In genomic region chr9:106470991-106471750, GRCm38 (mm10) we compare ENCODE assay signal across 9 mouse cellular contexts. TPM values are rescaled to one million over a fixed set of nuclear protein-coding genes. Genes with fewer than 3 reads are reported as not detected.
DNase-seq lines count a peak whose midpoint lies in the region; ATAC-seq lines count a peak whose summit lies in the region.
"Had no signal": no experiment of that assay in that cellular context is flagged by ENCODE, and none has a peak within 500 bp of the region (broad histone marks: within the 10 kb centered on the region; RNA-seq: fewer than 3 reads in every experiment).

No protein-coding gene starts in this region.

- H3K27me3 ChIP-seq in hindbrain, embryonic 10.5 days (ENCODE audit: insufficient read depth, poor library complexity, severe bottlenecking), result peaks cover 21% of the 10 kb centered on the region
- H3K27me3 ChIP-seq in hindbrain, embryonic 14.5 days (ENCODE audit: control insufficient read depth, insufficient read depth, low read length), result peaks cover 3% of the 10 kb centered on the region; the same call in 1 of the 2 replicates
- H3K27me3 ChIP-seq in kidney, embryonic 15.5 days, result 0 out of 2 replicates have a peak, but pooled peaks cover under 1% of the 10 kb centered on the region
- H3K27me3 ChIP-seq in hindbrain, embryonic 16.5 days (replicated peaks; ENCODE audit: control insufficient read depth, insufficient read depth, low read length), result no peaks in the 10 kb centered on the region
- H3K27me3 ChIP-seq: Patski had no signal

- H3K27ac ChIP-seq in hindbrain, embryonic 10.5 days, result peak overlapping the region; percentile 50; the same call in 1 of the 2 replicates
- H3K27ac ChIP-seq in hindbrain, embryonic 14.5 days, result no peak overlapping the region
- H3K27ac ChIP-seq in kidney, embryonic 15.5 days, result no peak overlapping the region
- no peak overlapping the region for H3K27ac ChIP-seq in hindbrain, embryonic 16.5 days (ENCODE audit: low read depth, low read length)

- no peak for ATAC-seq in hindbrain, embryonic 14.5 days (ENCODE audit: low FRiP score)
- no peak for ATAC-seq in kidney, embryonic 15.5 days (replicated peaks; ENCODE audit: low FRiP score)
- ATAC-seq in megakaryocyte, adult 5-6 weeks (ENCODE audit: poor library complexity, severe bottlenecking), result no peak
- no peak for ATAC-seq in hindbrain, embryonic 16.5 days
- ATAC-seq: Patski had no signal

- peaks cover 2% of the 10 kb centered on the region for H3K36me3 ChIP-seq in hindbrain, embryonic 10.5 days
- no peaks in the 10 kb centered on the region for H3K36me3 ChIP-seq in hindbrain, embryonic 14.5 days (replicated peaks; ENCODE audit: control insufficient read depth, insufficient read depth)
- no peaks in the 10 kb centered on the region for H3K36me3 ChIP-seq in kidney, embryonic 15.5 days
- no peaks in the 10 kb centered on the region for H3K36me3 ChIP-seq in hindbrain, embryonic 16.5 days (ENCODE audit: control insufficient read depth, insufficient read depth, low read length)

- peaks cover 59% of the 10 kb centered on the region for H3K4me1 ChIP-seq in hindbrain, embryonic 10.5 days (replicated peaks)
- H3K4me1 ChIP-seq in hindbrain, embryonic 14.5 days (replicated peaks; ENCODE audit: control insufficient read depth, insufficient read depth, low read length), result no peaks in the 10 kb centered on the region
- peaks cover 48% of the 10 kb centered on the region for H3K4me1 ChIP-seq in kidney, embryonic 15.5 days
- H3K4me1 ChIP-seq in hindbrain, embryonic 16.5 days (ENCODE audit: control insufficient read depth, insufficient read depth, low read depth, low read length), result no peaks in the 10 kb centered on the region; the same call in 1 of the 2 replicates

- DNase-seq in hindbrain, embryonic 10.5 days (ENCODE audit: low spot score), result no peak
- DNase-seq in hindbrain, embryonic 14.5 days (ENCODE audit: low spot score), result no peak
- DNase-seq in thymus, postnatal 4 days, result peak; percentile 7
- no peak for DNase-seq in thymus, adult 18-20 months
- no peak for DNase-seq in ovary, postnatal 36 days (ENCODE audit: low spot score)

- no peak overlapping the region for H3K9ac ChIP-seq in hindbrain, embryonic 14.5 days
- no peak overlapping the region for H3K9ac ChIP-seq in kidney, embryonic 15.5 days
- H3K9ac ChIP-seq in hindbrain, embryonic 16.5 days (ENCODE audit: low read depth, low read length), result no peak overlapping the region

- no peak overlapping the region for H3K4me2 ChIP-seq in hindbrain, embryonic 14.5 days (replicated peaks)
- H3K4me2 ChIP-seq in kidney, embryonic 15.5 days, result peak overlapping the region; percentile 53
- no peak overlapping the region for H3K4me2 ChIP-seq in hindbrain, embryonic 16.5 days (ENCODE audit: low read length)

- no peak overlapping the region for H3K4me3 ChIP-seq in hindbrain, embryonic 10.5 days
- H3K4me3 ChIP-seq in hindbrain, embryonic 14.5 days (replicated peaks; ENCODE audit: low read length), result no peak overlapping the region
- H3K4me3 ChIP-seq in kidney, embryonic 15.5 days (replicated peaks), result 0 out of 2 replicates have a peak overlapping the region, but pooled peaks have one; percentile 14
- no peak overlapping the region for H3K4me3 ChIP-seq in hindbrain, embryonic 16.5 days (ENCODE audit: low read length)

- no peaks in the 10 kb centered on the region for H3K9me3 ChIP-seq in hindbrain, embryonic 10.5 days
- no peaks in the 10 kb centered on the region for H3K9me3 ChIP-seq in hindbrain, embryonic 14.5 days (ENCODE audit: control insufficient read depth, low read length)
- H3K9me3 ChIP-seq in kidney, embryonic 15.5 days (replicated peaks), result no peaks in the 10 kb centered on the region
- H3K9me3 ChIP-seq in hindbrain, embryonic 16.5 days (ENCODE audit: control insufficient read depth, low read length), result no peaks in the 10 kb centered on the region

- 57% methylated on average over 14 of the region's 14 CpGs for WGBS in hindbrain, embryonic 10.5 days
- WGBS in hindbrain, embryonic 14.5 days, result 66% methylated on average over 14 of the region's 14 CpGs
- WGBS in kidney, embryonic 15.5 days, result 68% methylated on average over 14 of the region's 14 CpGs
- 70% methylated on average over 14 of the region's 14 CpGs for WGBS in hindbrain, embryonic 16.5 days

RNA-seq across cellular contexts. Expression of gene Rrp9, which starts 4.6 kb away (rescaled TPM):
- polyA plus RNA-seq in hindbrain, embryonic 10.5 days (2016; fragmentation: Nextera tagmentation; extraction: Ambion mirVana), result 64.1 and 76.2 TPM in 2 replicates
- polyA plus RNA-seq in hindbrain, embryonic 14.5 days (2014; fragmentation: Nextera tagmentation; extraction: Ambion mirVana), result 34.5 and 35.7 TPM in 2 replicates
- 52.8 and 54.3 TPM in 2 replicates for polyA plus RNA-seq in kidney, embryonic 15.5 days (2015; fragmentation: Nextera tagmentation; extraction: Ambion mirVana)
- 3.6 and 6.3 TPM in 2 replicates for total RNA-seq in megakaryocyte, adult 5-6 weeks (2015)
- total RNA-seq in megakaryocyte, adult 5-6 weeks (2017), result 10.0 and 16.0 TPM in 2 replicates
- polyA plus RNA-seq in hindbrain, embryonic 16.5 days (2015; fragmentation: Nextera tagmentation; extraction: Ambion mirVana), result 43.1 and 43.9 TPM in 2 replicates

RNA-seq across cellular contexts. Expression of gene Gpr62, which starts 5.4 kb away (rescaled TPM):
- 0.10 and 0.17 TPM in 2 replicates for polyA plus RNA-seq in hindbrain, embryonic 10.5 days (2016; fragmentation: Nextera tagmentation; extraction: Ambion mirVana)
- 0.87 and 1.0 TPM in 2 replicates for polyA plus RNA-seq in hindbrain, embryonic 14.5 days (2014; fragmentation: Nextera tagmentation; extraction: Ambion mirVana)
- polyA plus RNA-seq in kidney, embryonic 15.5 days (2015; fragmentation: Nextera tagmentation; extraction: Ambion mirVana), result 0.22 and 0.47 TPM in 2 replicates
- total RNA-seq in megakaryocyte, adult 5-6 weeks (2015), result not detected in 2 replicates
- total RNA-seq in megakaryocyte, adult 5-6 weeks (2017), result not detected in 2 replicates
- polyA plus RNA-seq in hindbrain, embryonic 16.5 days (2015; fragmentation: Nextera tagmentation; extraction: Ambion mirVana), result 1.3 and 1.4 TPM in 2 replicates

RNA-seq across cellular contexts. Expression of gene Parp3, which starts 5.6 kb away (rescaled TPM):
- 1.6 and 1.8 TPM in 2 replicates for polyA plus RNA-seq in hindbrain, embryonic 10.5 days (2016; fragmentation: Nextera tagmentation; extraction: Ambion mirVana)
- 0.52 and 0.91 TPM in 2 replicates for polyA plus RNA-seq in hindbrain, embryonic 14.5 days (2014; fragmentation: Nextera tagmentation; extraction: Ambion mirVana)
- 2.8 and 4.3 TPM in 2 replicates for polyA plus RNA-seq in kidney, embryonic 15.5 days (2015; fragmentation: Nextera tagmentation; extraction: Ambion mirVana)
- 14.3 and 19.2 TPM in 2 replicates for total RNA-seq in megakaryocyte, adult 5-6 weeks (2015)
- total RNA-seq in megakaryocyte, adult 5-6 weeks (2017), result 26.7 and 29.7 TPM in 2 replicates
- polyA plus RNA-seq in hindbrain, embryonic 16.5 days (2015; fragmentation: Nextera tagmentation; extraction: Ambion mirVana), result 1.3 TPM in 2 replicates

RNA-seq across cellular contexts. Expression of gene Pcbp4, which starts 18.1 kb away (rescaled TPM):
- 395 and 430 TPM in 2 replicates for polyA plus RNA-seq in hindbrain, embryonic 10.5 days (2016; fragmentation: Nextera tagmentation; extraction: Ambion mirVana)
- polyA plus RNA-seq in hindbrain, embryonic 14.5 days (2014; fragmentation: Nextera tagmentation; extraction: Ambion mirVana), result 183 and 186 TPM in 2 replicates
- polyA plus RNA-seq in kidney, embryonic 15.5 days (2015; fragmentation: Nextera tagmentation; extraction: Ambion mirVana), result 118 and 140 TPM in 2 replicates
- total RNA-seq in megakaryocyte, adult 5-6 weeks (2015), result 1.5 and 2.9 TPM in 2 replicates
- total RNA-seq in megakaryocyte, adult 5-6 weeks (2017), result 2.4 and 4.0 TPM in 2 replicates
- 228 and 235 TPM in 2 replicates for polyA plus RNA-seq in hindbrain, embryonic 16.5 days (2015; fragmentation: Nextera tagmentation; extraction: Ambion mirVana)

RNA-seq across cellular contexts. Expression of gene Abhd14a, which starts 23.7 kb away (rescaled TPM):
- 39.7 and 41.9 TPM in 2 replicates for polyA plus RNA-seq in hindbrain, embryonic 10.5 days (2016; fragmentation: Nextera tagmentation; extraction: Ambion mirVana)
- 57.7 and 69.8 TPM in 2 replicates for polyA plus RNA-seq in hindbrain, embryonic 14.5 days (2014; fragmentation: Nextera tagmentation; extraction: Ambion mirVana)
- polyA plus RNA-seq in kidney, embryonic 15.5 days (2015; fragmentation: Nextera tagmentation; extraction: Ambion mirVana), result 55.5 and 56.8 TPM in 2 replicates
- total RNA-seq in megakaryocyte, adult 5-6 weeks (2015), result 3.2 and 3.9 TPM in 2 replicates
- 2.2 and 4.2 TPM in 2 replicates for total RNA-seq in megakaryocyte, adult 5-6 weeks (2017)
- 83.8 and 87.8 TPM in 2 replicates for polyA plus RNA-seq in hindbrain, embryonic 16.5 days (2015; fragmentation: Nextera tagmentation; extraction: Ambion mirVana)
